Mouse (Mus musculus): ENCODE results near the gene Atad2b.

DNA sequence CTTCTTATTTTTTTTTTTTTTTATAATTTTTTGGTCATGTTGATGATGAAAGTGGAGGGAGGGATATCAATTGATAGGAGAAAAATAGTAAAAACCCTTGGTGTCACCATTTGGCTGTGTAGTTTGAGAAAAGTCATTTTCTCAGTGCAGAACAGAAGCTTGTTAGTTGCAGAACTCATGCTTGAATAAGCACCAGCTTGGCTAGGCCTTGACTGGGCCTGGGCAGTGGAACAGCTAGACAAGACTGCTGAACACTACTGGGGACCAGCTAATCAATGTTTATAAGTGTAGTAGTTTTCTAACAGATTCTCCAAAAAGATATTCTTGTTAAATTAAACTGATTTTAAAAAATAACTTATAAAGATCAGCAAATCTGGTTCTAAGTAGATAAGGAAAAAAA is 79.8 kb downstream of the Atad2b start:
- no peak for TF ChIP-seq NRF1 (IDR thresholded peaks at IDR 0.05; ENCODE audit: low read depth, low read length)
- TF ChIP-seq POLR2A (IDR thresholded peaks at IDR 0.05; ENCODE audit: low read depth, low read length) = no peak
- no peak for TF ChIP-seq JUN (IDR thresholded peaks at IDR 0.05; ENCODE audit: insufficient read depth, low read depth, low read length)
- TF ChIP-seq USF1 (IDR thresholded peaks at IDR 0.05; ENCODE audit: low read depth, low read length) = no peak
- TF ChIP-seq CTCF (conservative IDR thresholded peaks at IDR 0.05 in 1 of 2, IDR thresholded peaks at IDR 0.05 in 1 of 2; ENCODE audit: low read depth in 2 of 2, low read length in 2 of 2) = no peak
- no peak for TF ChIP-seq MYC (IDR thresholded peaks at IDR 0.05; ENCODE audit: low read depth, low read length)
- TF ChIP-seq SIN3A (IDR thresholded peaks at IDR 0.05; ENCODE audit: low read length) = no peak
- no peak for TF ChIP-seq MAFK (IDR thresholded peaks at IDR 0.05; ENCODE audit: insufficient replicate concordance, low read length)
- TF ChIP-seq TBP (conservative IDR thresholded peaks at IDR 0.05; ENCODE audit: low read depth, low read length) = no peak
- TF ChIP-seq USF2 (conservative IDR thresholded peaks at IDR 0.05; ENCODE audit: low read depth, low read length) = no peak
- TF ChIP-seq ETS1 (conservative IDR thresholded peaks at IDR 0.05; ENCODE audit: low read depth, low read length) = no peak
